Mouse (Mus musculus): ENCODE data around the gene Ier5. TPM values are rescaled to one million over a fixed set of nuclear protein-coding genes. Genes with fewer than 3 reads are reported as not detected.

Gene Ier5
- 5.5 and 7.1 TPM in 2 replicates for polyA plus RNA-seq (2015; fragmentation: Nextera tagmentation; extraction: Ambion mirVana)

GRCm38 (mm10) chr1:155099280-155099848 is at the start of gene Ier5:
Gene Ier5 (minus strand): TSS chr1:155099636.
- H3K27ac ChIP-seq, result peak within 1 kb of the TSS; percentile 88
- peaks cover 14% of the 10 kb centered on the region for H3K4me1 ChIP-seq
- peak; percentile 98 for ATAC-seq (ENCODE audit: insufficient number of reproducible peaks, low FRiP score, low TSS enrichment, low read depth)
- under 1% methylated on average over 40 of the region's 40 CpGs for WGBS
- H3K9ac ChIP-seq, result peak within 1 kb of the TSS; percentile 98
- peak within 1 kb of the TSS; percentile 93 for H3K4me3 ChIP-seq
- peak within 1 kb of the TSS; percentile 79 for H3K4me2 ChIP-seq
- no peaks in the 10 kb centered on the region for H3K36me3 ChIP-seq
- no peaks in the 10 kb centered on the region for H3K9me3 ChIP-seq
- H3K27me3 ChIP-seq, result no peaks in the 10 kb centered on the region

DNA sequence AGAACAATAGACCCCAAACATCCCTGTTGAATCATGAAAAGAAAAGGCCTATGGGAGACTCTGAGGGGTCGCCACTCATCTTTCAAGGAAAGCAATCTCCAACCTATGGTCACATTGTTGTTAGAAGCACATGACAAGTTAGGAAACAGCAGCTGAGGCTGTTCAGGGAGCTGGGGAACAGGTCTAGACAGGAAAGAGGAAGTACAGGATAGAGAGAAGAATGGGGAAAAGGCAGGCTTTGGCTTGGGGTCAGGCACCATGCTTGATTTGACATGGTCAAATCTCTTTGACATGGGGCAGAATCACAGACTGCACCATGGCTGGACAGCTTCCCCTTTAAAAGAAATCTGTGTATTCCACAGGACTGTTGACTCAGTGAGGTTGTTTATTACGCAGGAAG is 47.8 kb upstream of the Ier5 start:
- no peak for ATAC-seq (ENCODE audit: insufficient number of reproducible peaks, low FRiP score, low TSS enrichment, low read depth)
- Histone ChIP-seq H3K9me3 (no peaks in the 10 kb centered on the region), H3K27me3 (no peaks in the 10 kb centered on the region), H3K4me2 (no peak overlapping the region), H3K27ac (no peak overlapping the region), H3K4me1 (peaks cover 7% of the 10 kb centered on the region), H3K9ac (no peak overlapping the region), H3K4me3 (no peak overlapping the region), H3K36me3 (no peaks in the 10 kb centered on the region)
- 86% methylated on average over 2 of the region's 2 CpGs for WGBS

GRCm38 (mm10) chr1:155146572-155146980 is 47.1 kb upstream of the Ier5 start, which contains the start of gene Mr1:
Gene Mr1 (minus strand): TSS chr1:155146814.
- Histone ChIP-seq H3K9ac (peak within 1 kb of the TSS; percentile 49), H3K9me3 (no peaks in the 10 kb centered on the region), H3K4me1 (peaks cover 7% of the 10 kb centered on the region), H3K27ac (peak within 1 kb of the TSS; percentile 59), H3K4me3 (peak within 1 kb of the TSS; percentile 49), H3K27me3 (no peaks in the 10 kb centered on the region), H3K36me3 (no peaks in the 10 kb centered on the region), H3K4me2 (peak within 1 kb of the TSS; percentile 54)
- WGBS, result 21% methylated on average over 8 of the region's 8 CpGs
- peak; percentile 90 for ATAC-seq (ENCODE audit: insufficient number of reproducible peaks, low FRiP score, low TSS enrichment, low read depth)

GRCm38 (mm10) chr1:155145620-155146019 is 46.2 kb upstream of the Ier5 start:
- H3K27ac ChIP-seq, result peak overlapping the region; percentile 59
- H3K36me3 ChIP-seq, result no peaks in the 10 kb centered on the region
- H3K9me3 ChIP-seq, result no peaks in the 10 kb centered on the region
- ATAC-seq (ENCODE audit: insufficient number of reproducible peaks, low FRiP score, low TSS enrichment, low read depth), result no peak
- peaks cover 7% of the 10 kb centered on the region for H3K4me1 ChIP-seq
- H3K4me2 ChIP-seq, result peak overlapping the region; percentile 54
- no peak overlapping the region; the same call in 1 of the 2 replicates for H3K9ac ChIP-seq
- H3K4me3 ChIP-seq, result peak overlapping the region; percentile 49
- WGBS, result 29% methylated on average over 6 of the region's 6 CpGs
- no peaks in the 10 kb centered on the region for H3K27me3 ChIP-seq

- Histone ChIP-seq H3K36me3 (0 out of 2 replicates have a peak, but pooled peaks cover 3% of the 10 kb centered on the region), H3K9ac (no peak overlapping the region), H3K4me2 (no peak overlapping the region), H3K27ac (no peak overlapping the region), H3K4me3 (no peak overlapping the region), H3K4me1 (0 out of 2 replicates have a peak, but pooled peaks cover under 1% of the 10 kb centered on the region), H3K9me3 (no peaks in the 10 kb centered on the region), H3K27me3 (no peaks in the 10 kb centered on the region)
- no peak for ATAC-seq (ENCODE audit: insufficient number of reproducible peaks, low FRiP score, low TSS enrichment, low read depth)
- 76% methylated on average over 2 of the region's 2 CpGs for WGBS
Observed at GRCm38 (mm10) chr1:155140076-155140475, 40.6 kb upstream of the Ier5 start.

DNA sequence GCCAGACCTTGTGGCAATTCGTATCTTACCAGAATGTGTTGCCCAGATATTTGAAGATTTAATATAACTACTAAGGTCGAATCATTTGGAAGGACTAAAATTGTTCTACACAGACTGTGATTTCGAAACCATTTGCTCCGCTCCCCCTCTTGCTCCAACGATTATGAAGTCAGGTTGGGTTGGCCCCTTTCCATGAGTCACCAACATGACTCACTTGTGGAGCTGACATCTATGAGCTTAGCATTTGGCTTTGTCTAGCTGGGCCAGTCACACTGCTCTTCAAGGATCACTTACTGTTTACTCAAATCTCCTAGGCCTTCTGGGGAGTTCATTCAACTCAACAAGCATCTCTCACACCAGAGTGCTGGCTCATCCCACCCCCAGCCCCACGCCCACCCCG is 39.4 kb upstream of the Ier5 start:
- Histone ChIP-seq H3K4me1 (peaks cover 5% of the 10 kb centered on the region), H3K27me3 (no peaks in the 10 kb centered on the region), H3K4me3 (no peak overlapping the region), H3K4me2 (no peak overlapping the region), H3K36me3 (0 out of 2 replicates have a peak, but pooled peaks cover 3% of the 10 kb centered on the region), H3K27ac (no peak overlapping the region), H3K9me3 (no peaks in the 10 kb centered on the region), H3K9ac (no peak overlapping the region)
- no peak for ATAC-seq (ENCODE audit: insufficient number of reproducible peaks, low FRiP score, low TSS enrichment, low read depth)
- WGBS, result 77% methylated on average over 7 of the region's 7 CpGs

- Histone ChIP-seq H3K27me3 (no peaks in the 10 kb centered on the region), H3K4me1 (peaks cover 5% of the 10 kb centered on the region), H3K9ac (no peak overlapping the region), H3K27ac (no peak overlapping the region), H3K4me3 (no peak overlapping the region), H3K4me2 (no peak overlapping the region), H3K9me3 (no peaks in the 10 kb centered on the region), H3K36me3 (0 out of 2 replicates have a peak, but pooled peaks cover 8% of the 10 kb centered on the region)
- WGBS, result 30% methylated on average over 8 of the region's 8 CpGs
- ATAC-seq (ENCODE audit: insufficient number of reproducible peaks, low FRiP score, low TSS enrichment, low read depth), result no peak
Observed at GRCm38 (mm10) chr1:155134866-155135265, 35.4 kb upstream of the Ier5 start.

DNA sequence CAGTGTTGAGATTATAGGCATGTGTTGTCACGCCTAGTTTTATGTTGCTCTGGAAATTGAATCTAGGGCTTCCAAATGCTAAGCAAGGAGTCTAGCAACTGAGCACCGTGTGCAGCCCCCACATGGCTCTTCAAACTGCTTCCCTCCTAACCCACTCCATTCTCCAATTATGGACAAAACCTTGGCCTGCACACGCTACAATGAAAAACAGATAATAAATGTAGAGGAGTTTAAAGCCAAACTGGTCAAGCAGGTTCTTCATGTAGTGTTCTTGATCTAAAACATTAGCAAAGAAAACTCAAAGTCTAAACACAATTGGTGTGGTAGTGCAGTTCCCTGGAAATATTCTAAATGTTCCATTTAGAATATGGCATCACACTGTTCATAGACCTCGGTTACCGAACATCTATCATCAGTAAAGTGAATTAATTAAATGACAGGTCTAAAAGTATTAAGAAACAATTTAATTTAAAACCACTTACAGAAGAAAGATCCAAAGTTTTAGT is 28.0 kb upstream of the Ier5 start:
- ATAC-seq (ENCODE audit: insufficient number of reproducible peaks, low FRiP score, low TSS enrichment, low read depth), result no peak
- H3K9ac ChIP-seq, result no peak overlapping the region
- 0 out of 2 replicates have a peak, but pooled peaks cover 4% of the 10 kb centered on the region for H3K36me3 ChIP-seq
- no peak overlapping the region for H3K4me2 ChIP-seq
- no peaks in the 10 kb centered on the region for H3K27me3 ChIP-seq
- H3K9me3 ChIP-seq, result no peaks in the 10 kb centered on the region
- 68% methylated on average over 5 of the region's 5 CpGs for WGBS
- H3K4me1 ChIP-seq, result peaks cover 2% of the 10 kb centered on the region; the same call in 1 of the 2 replicates
- no peak overlapping the region for H3K27ac ChIP-seq
- no peak overlapping the region for H3K4me3 ChIP-seq

DNA sequence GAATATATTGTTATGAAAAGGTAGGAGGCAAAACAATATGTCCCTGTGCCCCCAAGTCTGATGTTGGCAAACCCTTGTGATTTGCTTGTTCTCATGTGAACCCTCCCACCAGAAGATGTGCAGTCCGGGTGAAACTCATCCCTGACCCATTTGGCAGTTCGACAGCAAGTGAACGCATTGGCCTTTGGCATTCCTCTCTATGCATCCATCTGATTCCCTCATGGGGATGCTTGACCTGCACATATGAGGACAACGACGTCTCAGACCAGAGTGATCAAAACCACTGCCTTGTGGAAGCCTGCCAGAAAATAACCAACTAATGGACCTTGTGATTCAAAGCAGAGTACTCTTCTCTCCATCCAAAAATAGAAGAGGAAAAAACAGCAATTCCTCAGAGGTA is 27.3 kb upstream of the Ier5 start:
- no peak overlapping the region for H3K27ac ChIP-seq
- H3K4me3 ChIP-seq, result no peak overlapping the region
- no peaks in the 10 kb centered on the region for H3K27me3 ChIP-seq
- 0 out of 2 replicates have a peak, but pooled peaks cover 4% of the 10 kb centered on the region for H3K36me3 ChIP-seq
- H3K4me2 ChIP-seq, result no peak overlapping the region
- no peak for ATAC-seq (ENCODE audit: insufficient number of reproducible peaks, low FRiP score, low TSS enrichment, low read depth)
- no peak overlapping the region for H3K9ac ChIP-seq
- H3K4me1 ChIP-seq, result peaks cover 4% of the 10 kb centered on the region; the same call in 1 of the 2 replicates
- no peaks in the 10 kb centered on the region for H3K9me3 ChIP-seq
- 61% methylated on average over 5 of the region's 5 CpGs for WGBS

GRCm38 (mm10) chr1:155124397-155124796 is 25.0 kb upstream of the Ier5 start:
- 86% methylated on average over 5 of the region's 5 CpGs for WGBS
- ATAC-seq (ENCODE audit: insufficient number of reproducible peaks, low FRiP score, low TSS enrichment, low read depth), result no peak
- no peak overlapping the region for H3K4me3 ChIP-seq
- no peak overlapping the region for H3K9ac ChIP-seq
- peaks cover 4% of the 10 kb centered on the region; the same call in 1 of the 2 replicates for H3K4me1 ChIP-seq
- no peaks in the 10 kb centered on the region for H3K27me3 ChIP-seq
- H3K4me2 ChIP-seq, result no peak overlapping the region
- H3K27ac ChIP-seq, result no peak overlapping the region
- H3K9me3 ChIP-seq, result no peaks in the 10 kb centered on the region
- H3K36me3 ChIP-seq, result no peaks in the 10 kb centered on the region

- Histone ChIP-seq H3K4me1 (peaks cover 4% of the 10 kb centered on the region; the same call in 1 of the 2 replicates), H3K27me3 (no peaks in the 10 kb centered on the region), H3K4me2 (no peak overlapping the region), H3K4me3 (no peak overlapping the region), H3K36me3 (no peaks in the 10 kb centered on the region), H3K27ac (peak overlapping the region; percentile 43; the same call in 1 of the 2 replicates), H3K9me3 (no peaks in the 10 kb centered on the region), H3K9ac (no peak overlapping the region)
- 71% methylated on average over 21 of the region's 21 CpGs for WGBS
- ATAC-seq (ENCODE audit: insufficient number of reproducible peaks, low FRiP score, low TSS enrichment, low read depth), result no peak
Observed at GRCm38 (mm10) chr1:155121977-155122939, 22.8 kb upstream of the Ier5 start.

Data from limb, embryonic 15.5 days (tissue).